Mouse (Mus musculus) cerebellum, adult 11 months (tissue): ENCODE results near the gene Dock10.

Experiments used
- DNase-seq: peaks from one replicate; pipeline ENCODE4 v3.0.0; 2022

The Dock10 gene

DNA sequence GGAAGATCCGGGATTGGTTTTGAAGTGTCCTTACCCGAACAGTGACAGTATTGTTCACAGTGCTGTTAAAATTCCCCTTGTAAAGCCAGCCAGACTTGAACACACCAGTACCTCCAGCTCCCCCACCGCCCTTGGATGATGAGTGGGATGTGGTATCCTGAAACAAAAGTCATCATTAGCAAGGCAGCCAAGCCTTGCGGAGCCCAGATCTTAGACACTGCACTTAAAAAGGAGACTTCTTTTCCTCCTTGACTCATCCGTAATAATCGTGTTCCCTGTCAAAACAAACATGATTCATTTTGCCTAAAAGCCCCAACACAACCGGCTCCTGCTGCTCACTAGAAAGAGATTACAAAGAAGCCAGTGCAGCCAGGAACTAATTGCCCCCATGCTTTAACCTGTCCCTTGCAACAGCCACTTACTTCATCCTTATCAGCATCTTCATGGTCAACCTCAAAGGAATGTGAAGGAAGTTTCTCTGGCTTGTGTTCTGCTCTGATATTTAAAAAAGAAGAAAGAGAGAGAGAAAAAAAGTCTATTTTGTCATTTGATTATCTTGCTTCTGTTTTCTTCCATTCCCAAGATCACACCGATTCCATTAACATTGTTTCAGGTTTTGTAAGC lies 152.1 kb downstream of the Dock10 start:
- no peak for DNase-seq

DNA sequence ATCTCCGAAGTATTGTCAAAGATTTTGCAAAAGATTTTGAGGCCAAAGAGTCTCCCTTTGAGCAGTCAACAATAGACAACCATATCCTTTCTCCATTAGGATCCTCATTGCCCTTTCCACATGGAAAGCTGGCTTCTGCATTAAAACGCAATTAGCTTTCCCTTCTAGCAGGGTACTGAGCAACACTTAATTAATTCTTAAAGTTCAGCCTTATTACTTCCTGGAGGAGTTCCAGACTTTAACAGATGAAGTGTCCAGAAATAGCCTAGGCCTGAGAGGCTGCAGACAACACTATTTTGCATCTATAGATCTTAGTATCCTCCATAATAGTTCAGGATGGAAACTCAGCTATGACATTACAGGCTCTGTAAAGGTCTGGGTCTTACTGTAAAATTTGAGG lies 154.0 kb downstream of the Dock10 start:
- no peak for DNase-seq

DNA sequence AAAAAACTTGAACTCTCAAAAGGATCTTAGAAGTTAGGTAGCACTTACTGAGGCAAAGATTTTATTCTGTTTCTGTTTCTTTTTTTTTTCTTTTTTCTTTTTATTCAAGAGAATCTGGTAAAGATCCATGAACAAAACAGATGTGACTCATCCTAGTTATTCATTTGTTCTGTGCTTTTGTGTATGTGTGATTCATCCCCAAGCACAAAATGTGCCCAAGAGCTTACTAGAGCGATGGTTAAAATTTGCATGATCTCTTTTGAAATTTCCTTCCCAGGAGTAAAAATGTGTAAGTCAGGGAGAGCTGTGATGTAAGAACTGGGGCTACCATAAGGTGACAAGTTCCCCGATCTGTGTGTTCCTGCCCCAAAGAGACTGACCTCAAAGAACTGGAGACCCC lies 155.2 kb downstream of the Dock10 start:
- DNase-seq, result no peak

DNA sequence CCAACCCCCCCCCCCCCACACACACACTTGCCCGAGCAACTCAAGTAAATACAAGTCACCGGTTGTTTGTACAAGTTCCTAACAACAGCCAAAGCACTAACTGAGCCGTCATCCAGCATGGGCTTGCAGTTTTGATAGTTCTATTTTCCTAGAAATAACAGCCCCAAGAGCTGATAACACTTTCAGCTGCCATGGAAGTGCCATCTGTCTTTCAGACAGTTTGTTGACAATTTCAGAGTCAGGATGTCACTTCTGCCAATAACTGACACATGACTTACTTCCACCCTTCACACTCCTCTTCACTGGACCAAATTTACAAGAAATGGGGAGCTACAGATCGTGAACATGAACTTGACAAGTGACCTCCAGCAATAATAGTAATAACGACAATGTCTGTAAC lies 175.0 kb downstream of the Dock10 start:
- DNase-seq, result no peak

DNA sequence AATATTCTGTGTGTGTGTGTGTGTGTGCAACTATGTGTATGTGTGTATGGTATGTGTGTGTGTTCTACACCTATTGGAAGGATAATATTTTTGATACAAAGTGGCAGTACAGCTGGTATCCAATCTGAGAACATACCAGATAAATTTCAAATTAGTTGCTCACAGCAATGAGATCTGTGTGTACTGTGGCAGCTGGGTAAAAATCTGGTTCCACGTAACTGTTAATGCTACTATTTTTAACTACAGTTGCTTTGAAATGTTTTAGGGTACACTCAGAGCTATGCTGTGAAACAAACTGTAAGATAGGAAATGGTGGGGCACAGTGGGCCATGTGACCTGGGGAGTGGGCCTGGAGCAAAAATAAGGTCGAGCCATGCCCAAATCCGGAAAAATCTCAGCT lies 176.1 kb downstream of the Dock10 start:
- DNase-seq, result no peak

DNA sequence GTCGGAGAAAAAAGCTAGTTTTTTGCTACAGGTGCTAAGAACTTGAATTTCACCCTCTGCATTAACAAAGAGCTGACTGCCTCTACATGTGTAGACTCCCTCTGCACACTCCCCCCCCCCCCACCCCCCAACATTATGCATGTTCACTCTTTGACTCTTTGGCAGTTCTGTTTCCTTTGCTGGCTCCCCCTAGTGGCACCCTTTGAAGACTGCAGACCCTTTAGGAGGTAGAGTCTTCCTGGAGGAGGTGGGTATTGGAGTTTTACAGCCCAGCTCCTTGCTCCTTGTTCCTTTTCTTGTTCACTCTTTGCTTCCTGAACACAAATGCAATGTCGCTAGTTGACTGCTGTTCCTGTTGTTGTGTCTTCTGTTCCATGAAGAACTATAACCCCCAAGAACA lies 181.4 kb downstream of the Dock10 start:
- no peak for DNase-seq

DNA sequence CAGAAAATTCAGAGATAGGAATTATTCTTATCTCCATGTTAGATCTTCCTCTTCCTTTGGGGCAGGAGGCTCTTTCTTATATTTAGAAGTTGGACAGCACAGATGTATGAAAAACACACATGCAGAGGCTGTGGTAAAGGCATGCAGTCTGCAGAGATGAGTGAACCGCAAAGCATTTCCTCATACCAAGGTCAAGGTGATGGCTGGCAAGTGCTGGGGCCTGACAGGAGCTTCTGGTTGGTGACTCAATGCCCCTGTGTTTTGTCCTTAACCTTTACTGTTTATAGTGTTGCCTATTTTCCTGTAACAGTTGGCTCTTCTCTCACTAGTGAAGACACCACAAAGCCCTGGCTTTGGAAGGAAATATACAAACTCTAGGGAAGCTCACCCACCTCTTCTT lies 201.9 kb downstream of the Dock10 start:
- no peak for DNase-seq

DNA sequence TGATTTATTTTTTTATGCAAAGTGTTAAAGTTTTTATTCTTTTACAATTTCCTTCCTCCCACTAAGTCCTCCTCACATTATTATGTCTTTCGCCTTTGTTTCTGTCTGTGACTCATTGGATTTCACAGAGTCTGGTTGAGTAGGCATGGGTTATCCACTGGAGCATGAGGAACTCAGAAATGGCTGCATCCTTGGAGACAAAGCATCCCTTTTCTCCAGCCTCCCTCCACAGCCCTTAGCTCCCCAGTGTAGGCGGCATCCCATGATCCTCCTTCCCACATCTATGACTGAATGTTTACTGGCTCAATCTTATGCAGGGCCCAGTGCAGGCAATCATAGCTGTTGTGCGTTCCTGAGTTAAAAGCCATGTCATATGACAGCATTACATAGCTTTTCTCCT lies 216.8 kb downstream of the Dock10 start:
- DNase-seq, result no peak

DNA sequence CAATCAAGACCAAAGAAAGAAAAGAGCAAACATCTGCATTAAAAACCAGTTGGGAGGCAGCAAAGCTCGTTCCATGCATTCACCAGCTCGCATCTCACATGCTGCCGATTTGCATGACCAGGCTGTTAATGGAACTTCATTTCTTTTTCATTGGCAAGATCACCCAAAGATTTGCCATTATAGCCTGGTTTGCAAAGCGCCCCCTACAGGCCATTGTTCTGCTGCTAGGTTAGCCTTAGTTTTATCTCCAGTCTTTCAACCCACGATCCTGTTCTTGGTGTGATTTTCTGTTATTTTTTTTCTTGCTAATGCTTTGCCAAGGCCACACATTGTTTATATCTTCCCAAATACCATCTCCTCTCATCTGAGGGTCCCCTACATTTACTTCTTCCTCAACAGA lies 236.1 kb downstream of the Dock10 start:
- no peak for DNase-seq

DNA sequence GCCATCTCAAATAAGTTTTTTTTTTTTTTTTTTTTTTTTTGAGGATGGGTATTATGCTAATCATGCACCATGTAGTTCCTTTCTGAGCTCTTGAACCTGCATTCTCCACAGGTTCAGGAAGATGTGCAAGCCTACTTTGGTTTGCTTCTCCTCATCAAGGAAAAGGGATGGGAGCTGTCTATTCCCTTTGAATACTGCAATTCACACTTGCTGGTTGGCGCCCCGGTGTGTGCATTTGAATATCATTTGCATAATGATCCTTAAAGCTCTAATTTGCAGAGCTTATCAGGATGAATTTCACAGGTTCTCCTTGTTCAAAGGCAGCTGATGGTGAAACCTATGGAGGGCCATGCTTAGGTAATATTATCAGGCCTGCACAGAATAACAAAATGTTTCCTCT lies 237.9 kb downstream of the Dock10 start:
- DNase-seq, result no peak

DNA sequence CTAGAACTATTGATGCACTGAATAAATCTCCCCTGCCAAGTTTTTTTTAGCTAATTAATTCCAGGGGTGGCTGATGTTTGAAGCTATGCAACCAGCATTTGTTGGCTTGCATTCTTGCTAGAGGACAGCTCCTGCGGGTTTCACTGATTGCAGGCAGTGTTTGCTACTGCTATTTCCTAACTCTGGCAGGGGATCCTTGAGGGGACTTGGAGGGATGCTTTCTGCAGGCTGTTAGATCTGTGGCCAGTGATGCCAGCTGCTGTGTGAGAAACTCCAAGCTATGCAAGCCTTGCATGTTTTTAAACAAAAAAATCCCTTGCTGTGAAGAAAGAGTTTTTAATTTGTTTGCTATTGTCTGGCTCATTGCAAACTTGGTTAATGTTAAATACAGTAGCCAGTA lies 238.4 kb downstream of the Dock10 start:
- DNase-seq, result no peak

DNA sequence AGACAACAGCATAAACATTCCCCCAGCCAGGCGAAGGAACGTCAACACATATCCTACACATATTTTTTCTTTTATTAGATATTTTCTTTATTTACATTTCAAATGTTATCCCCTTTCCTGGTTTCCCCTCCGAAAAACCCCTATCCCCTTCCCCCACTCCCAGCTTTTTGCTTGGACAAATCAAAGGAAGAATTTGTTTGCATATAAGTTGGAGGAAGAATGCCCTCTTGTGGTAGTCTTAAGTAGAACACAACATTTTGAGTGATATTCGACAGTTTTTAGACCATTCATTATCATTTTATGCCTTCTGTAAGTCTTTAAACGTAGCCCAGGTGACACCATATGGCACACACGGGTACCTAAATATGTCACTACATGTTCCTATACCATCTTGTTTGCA lies 242.5 kb downstream of the Dock10 start:
- DNase-seq, result no peak

DNA sequence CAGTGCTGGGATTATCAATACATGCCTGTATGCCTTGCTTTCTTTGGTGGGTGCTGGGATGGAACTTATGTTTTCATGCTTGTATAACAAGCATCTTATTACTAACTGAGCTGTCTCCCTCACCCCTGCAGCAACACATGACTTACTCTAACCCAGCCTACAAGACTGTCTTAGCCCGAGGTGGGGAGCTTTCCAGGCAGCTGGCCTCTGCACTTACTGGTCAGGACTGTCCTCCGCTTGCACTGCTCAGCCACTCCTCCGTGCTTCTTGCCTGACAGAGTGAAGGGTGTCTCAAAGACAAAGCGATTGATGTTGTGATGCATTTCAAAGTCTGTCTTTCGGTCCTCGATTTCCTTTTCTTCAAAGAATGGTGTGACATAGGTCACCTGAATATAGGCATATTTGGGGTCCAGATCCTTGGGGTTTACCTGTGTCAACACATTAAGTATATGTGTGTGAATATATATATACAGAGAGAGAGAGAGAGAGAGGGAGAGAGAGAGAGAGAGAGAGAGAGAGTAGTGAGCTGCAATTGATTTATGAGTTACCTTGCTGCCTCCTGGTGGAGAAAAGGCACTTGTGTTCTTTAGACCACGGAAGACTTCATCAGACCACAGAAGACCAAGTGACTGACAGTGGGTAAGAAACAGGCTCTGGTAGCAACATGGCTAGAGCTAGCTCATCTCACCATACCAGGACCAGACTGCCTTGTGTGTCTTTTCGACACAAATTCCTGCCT lies 245.9 kb downstream of the Dock10 start:
- no peak for DNase-seq

DNA sequence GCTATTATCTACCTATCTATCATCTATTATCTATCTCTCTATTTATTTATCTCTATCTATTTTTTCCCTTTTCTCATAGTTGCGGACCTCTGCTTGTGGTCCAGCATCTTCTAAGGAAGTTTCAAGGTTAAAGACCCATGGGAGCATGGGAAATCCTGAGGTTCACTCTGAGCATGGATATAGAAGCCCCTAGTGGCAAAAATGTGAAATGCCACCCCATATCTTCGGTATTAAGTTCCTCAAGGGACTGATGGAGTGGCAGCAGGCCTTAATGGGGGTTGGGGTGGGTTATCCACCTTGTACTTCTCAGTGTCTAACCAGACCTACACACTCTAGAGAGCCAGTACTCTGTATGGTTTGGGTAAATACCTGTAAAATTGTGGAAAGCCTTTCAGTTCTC lies 253.6 kb downstream of the Dock10 start:
- DNase-seq, result no peak

DNA sequence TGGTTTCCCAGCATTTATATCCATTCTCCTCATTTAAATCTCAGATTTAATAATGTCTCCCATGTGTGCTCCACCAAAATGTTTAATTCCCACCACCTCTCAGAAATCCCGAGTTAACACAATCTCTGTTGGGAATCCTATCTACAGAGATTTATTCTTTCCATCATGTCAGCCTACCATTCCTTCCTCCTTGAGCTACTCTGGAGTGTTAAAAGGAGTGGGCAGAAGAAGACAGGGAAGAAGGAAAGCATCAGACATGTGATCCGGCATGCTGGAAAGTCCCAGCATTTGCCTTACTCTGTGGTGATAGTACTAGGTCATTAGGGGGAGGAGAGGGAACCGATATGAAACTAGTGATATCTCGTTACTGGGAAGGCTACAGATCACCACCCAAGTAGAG lies 254.2 kb downstream of the Dock10 start:
- no peak for DNase-seq

DNA sequence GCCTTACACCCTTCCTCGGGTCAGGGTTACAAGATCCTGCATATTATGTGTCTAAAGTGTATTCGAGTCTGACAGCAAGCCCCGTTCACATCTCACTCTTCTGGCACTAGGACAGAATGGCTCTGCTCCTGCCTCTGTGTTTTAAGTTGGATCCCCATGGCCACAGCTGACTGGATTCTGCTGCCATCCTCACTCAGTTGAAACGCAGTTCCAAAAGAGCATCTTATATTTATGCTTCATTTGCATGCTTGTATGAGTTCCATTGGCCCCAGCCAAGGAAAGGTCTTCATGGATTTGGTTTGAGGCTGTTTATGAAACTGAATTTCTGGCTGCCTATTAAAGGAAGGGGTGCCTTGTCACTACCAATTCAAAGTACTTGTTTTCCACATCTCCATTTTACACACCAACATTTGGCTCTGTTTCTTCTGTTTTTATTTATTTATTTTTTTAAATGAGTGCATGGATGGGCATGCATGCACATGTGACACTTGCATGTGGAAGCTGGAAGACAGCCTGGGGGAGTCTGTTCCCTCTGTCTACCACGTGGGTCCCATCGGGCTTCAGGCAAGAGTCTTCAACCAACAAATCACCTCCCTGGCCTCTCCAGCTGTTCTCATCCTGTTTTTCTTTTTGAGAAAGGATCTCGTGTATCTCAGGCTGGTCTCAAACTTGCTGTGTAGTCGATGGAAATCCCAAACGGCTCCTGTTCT lies 255.7 kb downstream of the Dock10 start:
- no peak for DNase-seq

DNA sequence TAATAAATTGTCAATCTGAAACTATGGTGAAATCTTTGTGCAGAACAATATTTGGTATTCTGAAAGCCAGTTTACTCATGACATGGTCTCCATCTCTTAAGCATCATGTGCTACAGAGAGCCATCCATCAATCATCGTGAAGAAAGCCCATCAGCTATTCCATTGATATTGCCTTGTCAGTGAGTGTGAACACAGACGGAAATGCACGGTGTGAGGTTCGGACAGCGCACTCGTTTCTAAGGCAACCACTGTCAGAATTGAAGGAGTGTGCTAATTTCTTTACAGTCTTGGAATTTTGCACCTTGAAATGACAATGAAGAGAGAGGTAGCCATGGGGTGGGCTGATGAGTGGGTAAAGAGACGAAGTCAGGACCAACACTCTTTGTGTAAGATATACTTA lies 259.1 kb downstream of the Dock10 start:
- no peak for DNase-seq

DNA sequence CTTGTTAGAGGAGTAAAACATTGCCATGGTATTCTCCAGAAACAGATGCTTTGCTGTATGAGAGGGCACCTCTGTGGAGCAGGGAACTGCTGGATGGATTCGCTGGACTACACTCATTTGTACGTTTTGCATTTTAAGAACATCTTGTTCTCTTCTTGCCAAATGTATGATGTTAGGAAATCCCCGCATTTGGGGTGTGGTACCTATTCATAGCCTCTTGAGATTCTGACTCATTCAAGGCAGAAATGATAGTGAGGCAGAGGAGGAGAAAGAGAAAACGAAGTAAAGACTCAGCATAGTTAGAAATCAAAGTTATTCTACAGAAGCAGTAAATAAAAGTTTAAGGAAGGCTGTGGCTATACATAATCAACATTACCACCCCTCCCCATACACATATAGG lies 262.0 kb downstream of the Dock10 start:
- no peak for DNase-seq

DNA sequence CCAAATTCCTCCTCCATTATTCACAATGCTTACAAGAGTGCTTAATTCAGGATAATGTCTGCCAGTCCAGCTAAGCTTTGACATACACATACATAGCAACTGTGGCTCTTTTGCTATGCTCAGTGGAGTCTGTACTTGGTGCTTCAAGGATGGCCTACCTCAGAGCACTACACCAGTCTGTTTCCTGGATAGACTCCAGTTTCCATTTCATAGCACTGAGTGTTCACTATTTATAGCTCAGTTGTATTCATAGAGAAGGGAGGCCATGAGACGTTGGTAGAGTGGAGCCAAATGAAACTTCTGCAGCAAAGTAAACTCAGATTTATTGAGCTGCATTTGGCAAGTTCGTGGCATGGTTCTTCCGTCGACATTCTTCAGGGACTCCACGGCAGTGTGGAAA lies 274.9 kb downstream of the Dock10 start:
- no peak for DNase-seq

DNA sequence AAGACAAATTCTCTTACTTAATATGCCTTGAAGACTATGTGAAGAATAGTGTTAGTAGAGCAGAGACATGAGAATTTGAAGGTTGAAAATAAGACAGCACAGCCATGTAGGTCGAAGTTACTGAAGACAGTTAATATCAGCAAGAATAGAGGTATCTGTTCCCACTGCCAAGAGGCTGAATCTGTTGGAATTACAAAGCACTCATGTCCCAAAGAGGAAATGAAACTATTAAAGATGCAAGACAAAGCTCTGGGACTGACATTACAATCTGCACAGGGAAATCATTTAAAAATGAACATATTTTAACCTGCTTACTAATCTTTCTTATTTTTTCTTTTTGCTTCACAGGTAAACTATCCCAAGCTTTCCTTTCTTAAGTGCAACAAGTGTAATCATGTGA lies 283.4 kb downstream of the Dock10 start:
- no peak for DNase-seq

DNA sequence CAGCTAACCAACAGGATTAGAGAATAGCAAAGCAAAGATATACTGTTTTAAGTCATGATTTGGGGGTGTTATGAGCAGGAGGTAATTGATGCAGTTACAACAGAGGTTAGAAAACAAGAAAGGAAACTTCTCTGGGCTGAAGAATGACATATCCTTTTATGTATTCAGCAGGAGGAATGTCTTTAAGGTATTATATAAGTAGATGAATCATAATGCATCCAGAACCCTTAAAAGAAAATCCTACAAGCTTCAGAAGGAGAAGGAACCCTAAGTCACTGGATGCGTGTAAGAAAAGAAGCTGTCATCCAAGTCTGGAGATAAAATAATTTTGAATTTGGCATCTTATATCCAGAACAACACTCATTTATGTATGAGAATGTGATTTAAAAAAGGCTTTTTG lies 285.9 kb downstream of the Dock10 start:
- DNase-seq, result no peak

DNA sequence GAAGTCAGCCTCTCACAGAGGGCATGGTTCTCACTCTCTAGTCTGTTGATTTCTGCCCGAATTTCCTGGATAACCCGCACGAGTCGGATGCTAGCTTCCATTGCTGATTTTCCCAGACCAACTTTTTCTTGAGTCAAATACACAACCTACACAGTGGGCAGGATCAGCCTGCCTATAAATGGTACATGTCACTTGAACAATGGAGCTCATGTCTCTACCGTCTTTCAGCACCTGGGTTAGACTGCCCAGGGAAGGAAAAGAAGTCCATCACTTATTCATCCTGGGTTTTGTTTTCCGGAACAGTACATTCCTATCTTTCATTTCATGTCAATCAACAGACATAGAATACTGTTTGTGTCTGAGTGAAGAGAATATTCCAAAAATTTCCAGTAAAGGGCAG lies 297.0 kb downstream of the Dock10 start, which contains the start of gene Gm45261:
TSS of gene Gm45261 (minus strand) at position 101 of the 400 bp plus-strand sequence.
- DNase-seq, result no peak

DNA sequence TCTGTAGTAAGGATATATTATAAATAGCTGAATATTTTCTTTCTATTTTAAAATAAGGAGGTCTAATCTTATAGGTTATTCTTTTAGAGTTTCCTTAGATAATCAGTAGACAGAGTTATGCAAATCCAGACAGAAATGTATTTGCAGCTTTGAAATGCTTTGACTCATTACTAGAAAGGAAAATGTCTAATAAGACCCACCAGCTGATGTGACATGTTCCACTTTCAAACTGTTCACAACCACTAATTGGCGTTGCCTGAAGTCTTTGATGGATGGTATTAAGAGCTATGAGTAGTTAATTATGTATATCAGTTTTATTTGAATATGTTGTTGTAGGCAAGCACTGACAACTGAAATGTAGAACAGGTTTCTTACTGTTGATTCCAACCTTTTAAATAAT lies 298.4 kb downstream of the Dock10 start:
- no peak for DNase-seq

DNA sequence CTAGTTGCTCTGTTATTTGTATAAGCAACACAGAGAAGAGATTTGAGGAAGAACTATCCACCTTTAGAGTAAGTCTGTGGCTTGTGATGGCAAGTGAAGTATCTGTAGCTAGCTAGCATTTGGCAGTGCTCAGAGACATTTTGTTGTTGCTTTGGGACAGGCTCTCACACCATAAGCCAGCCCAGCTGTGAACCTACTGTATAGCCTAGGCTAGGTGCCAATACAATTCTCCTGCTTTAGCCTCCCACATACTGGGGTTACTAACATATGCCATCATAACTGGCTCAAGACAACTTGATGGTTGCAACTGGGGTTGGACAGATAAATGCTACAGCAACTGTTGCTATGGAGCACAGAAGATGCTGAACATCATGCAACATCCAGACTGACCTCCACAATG lies 298.9 kb downstream of the Dock10 start:
- DNase-seq, result no peak
